Mouse (Mus musculus) forebrain, embryonic 14.5 days (tissue): Measurements from ENCODE around the gene Nbl1. TPM values are rescaled to one million over a fixed set of nuclear protein-coding genes. Genes with fewer than 3 reads are reported as not detected.

ENCODE experiments used
- ATAC-seq: fragments of 200-750 bp; cut with Nextera tagmentation; 2 replicates; pipeline ENCODE4 v1.8.0; 2017; ENCODE audit warnings: mild to moderate bottlenecking, moderate library complexity
- DNase-seq: peaks from one replicate; pipeline ENCODE4 v3.0.0-alpha.2; 2015; ENCODE audit warnings: low spot score
- H3K27ac ChIP-seq: fragments of 300-500 bp; sonication (generic); 2 replicates; pipeline ENCODE4 v1.5.1; 2014; ENCODE audit warnings: low read depth, mild to moderate bottlenecking, control low read depth, low read length, moderate library complexity
- H3K27me3 ChIP-seq: fragments of 300-500 bp; sonication (generic); replicated peaks from 2 replicates; pipeline ENCODE4 v1.6.1; 2014; ENCODE audit warnings: low read length, control low read depth, mixed read lengths; ENCODE audit not compliant: control insufficient read depth, insufficient read depth
- H3K36me3 ChIP-seq: fragments of 300-500 bp; sonication (generic); 2 replicates; pipeline ENCODE4 v1.6.1; 2014; ENCODE audit warnings: low read length, control low read depth; ENCODE audit not compliant: control insufficient read depth, insufficient read depth
- H3K4me1 ChIP-seq: fragments of 300-500 bp; sonication (generic); 2 replicates; pipeline ENCODE4 v1.6.1; 2014; ENCODE audit warnings: antibody characterized with exemption, low read length, control low read depth; ENCODE audit not compliant: control insufficient read depth, insufficient read depth
- H3K4me2 ChIP-seq: fragments of 300-500 bp; sonication (generic); 2 replicates; pipeline ENCODE4 v1.6.1; 2014; ENCODE audit warnings: mild to moderate bottlenecking, control low read depth, low read length
- H3K4me3 ChIP-seq: fragments of 300-500 bp; sonication (generic); 2 replicates; pipeline ENCODE4 v1.5.1; 2014; ENCODE audit warnings: low read depth, low read length, control low read depth
- H3K9ac ChIP-seq: fragments of 300-500 bp; sonication (generic); 2 replicates; pipeline ENCODE4 v1.6.1; 2014; ENCODE audit warnings: mild to moderate bottlenecking, low read length, control low read depth, moderate library complexity
- H3K9me3 ChIP-seq: fragments of 300-500 bp; sonication (generic); replicated peaks from 2 replicates; pipeline ENCODE4 v1.6.1; 2016; ENCODE audit warnings: low read length, control low read depth, mixed read lengths; ENCODE audit not compliant: control insufficient read depth
- WGBS: fragments of 180-500 bp; shearing (Covaris S2); extraction: QIAGEN DNeasy Blood & Tissue Kit; methylation state at CpG from one replicate; pipeline ENCODE4 v1.1.7; 2014; 5-methylcytosine and 5-hydroxymethylcytosine counted together
- polyA plus RNA-seq: library from polyadenylated mRNA; unstranded; fragments of >200 nt; fragmentation: Nextera tagmentation; extraction: Ambion mirVana; gene quantifications from 2 replicates; pipeline ENCODE4 v1.2.1, GENCODE M21; 2014

Gene Nbl1
- polyA plus RNA-seq, 1 experiment from 2014 or later = 22.3 TPM

DNA sequence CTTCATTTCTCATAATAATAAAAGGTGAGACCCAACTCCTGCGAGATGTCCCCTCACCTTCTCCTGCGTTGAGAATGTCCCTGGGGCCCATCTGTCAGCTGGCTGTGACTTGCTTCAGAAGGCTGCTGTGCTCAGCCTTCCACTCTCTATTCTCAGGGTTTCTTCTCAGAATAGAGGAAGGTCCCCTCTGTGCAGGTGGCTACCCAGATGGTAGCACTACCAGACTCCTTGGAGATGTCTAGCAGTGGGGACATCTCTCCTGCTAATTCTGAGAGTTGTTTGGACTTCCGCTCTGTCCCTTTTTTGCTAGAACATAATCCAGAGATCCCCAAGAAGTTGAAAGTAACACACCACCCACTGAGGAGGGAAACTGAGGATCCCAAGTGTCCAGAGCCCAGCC lies 57.9 kb downstream of the Nbl1 start:
- Histone ChIP-seq H3K4me2 (no peak overlapping the region), H3K27me3 (no peaks in the 10 kb centered on the region), H3K36me3 (no peaks in the 10 kb centered on the region), H3K4me1 (peaks cover 35% of the 10 kb centered on the region), H3K27ac (no peak overlapping the region), H3K9me3 (no peaks in the 10 kb centered on the region), H3K9ac (no peak overlapping the region), H3K4me3 (no peak overlapping the region)
- no peak for DNase-seq
- WGBS = 93% methylated on average over 3 of the region's 3 CpGs
- ATAC-seq = no peak

DNA sequence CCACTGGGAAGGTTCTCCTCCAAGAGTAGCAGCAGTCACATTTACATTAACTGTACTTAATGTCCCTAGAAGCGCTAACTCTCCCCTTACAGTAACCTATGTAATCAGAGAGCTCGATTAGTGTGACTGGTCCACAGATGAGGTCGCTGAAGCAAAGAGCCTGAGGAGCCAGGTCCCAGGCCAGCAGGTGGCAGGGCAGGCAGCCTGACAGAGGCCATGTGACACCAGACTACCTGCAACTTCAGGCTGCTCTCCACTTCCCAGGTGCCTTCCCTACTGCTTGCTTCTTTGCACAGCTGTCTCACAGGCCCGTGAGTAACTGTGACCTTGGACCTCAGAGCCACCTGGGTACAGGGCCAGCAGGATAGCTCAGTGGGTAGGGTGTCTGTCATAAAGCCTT lies 58.3 kb downstream of the Nbl1 start:
- Histone ChIP-seq H3K27ac (no peak overlapping the region), H3K27me3 (no peaks in the 10 kb centered on the region), H3K9me3 (no peaks in the 10 kb centered on the region), H3K36me3 (no peaks in the 10 kb centered on the region), H3K9ac (no peak overlapping the region), H3K4me1 (peaks cover 31% of the 10 kb centered on the region), H3K4me2 (no peak overlapping the region), H3K4me3 (no peak overlapping the region)
- ATAC-seq (no peak), DNase-seq (no peak)
- WGBS = 56% methylated on average over 4 of the region's 4 CpGs

DNA sequence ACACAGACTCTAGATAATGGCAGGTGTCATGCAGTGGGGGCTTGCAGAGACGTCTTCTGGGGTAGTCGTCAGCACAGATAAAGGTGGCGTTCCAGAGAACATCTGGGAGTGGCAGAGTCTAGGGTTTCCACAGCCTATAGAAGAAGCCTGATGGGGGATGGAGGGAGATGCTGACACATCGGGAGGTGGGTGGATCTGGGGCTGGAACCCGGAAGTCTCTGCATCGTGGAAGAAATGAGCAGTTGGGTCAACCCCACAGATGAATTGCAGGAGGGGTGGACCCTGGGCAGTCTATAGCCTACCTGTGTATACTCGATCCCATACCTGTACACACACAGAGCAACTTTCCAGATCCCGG lies 58.8 kb downstream of the Nbl1 start:
- H3K27ac ChIP-seq = no peak overlapping the region
- peaks cover 27% of the 10 kb centered on the region for H3K4me1 ChIP-seq
- no peak overlapping the region for H3K4me3 ChIP-seq
- WGBS = 84% methylated on average over 8 of the region's 8 CpGs
- no peaks in the 10 kb centered on the region for H3K36me3 ChIP-seq
- H3K27me3 ChIP-seq = no peaks in the 10 kb centered on the region
- no peak overlapping the region for H3K9ac ChIP-seq
- DNase-seq (no peak), ATAC-seq (no peak)
- no peaks in the 10 kb centered on the region for H3K9me3 ChIP-seq
- H3K4me2 ChIP-seq = no peak overlapping the region

GRCm38 (mm10) chr4:139033263-139034009 lies 59.4 kb downstream of the Nbl1 start:
- Histone ChIP-seq H3K27ac (no peak overlapping the region), H3K4me1 (peaks cover 22% of the 10 kb centered on the region), H3K4me2 (no peak overlapping the region), H3K9me3 (no peaks in the 10 kb centered on the region), H3K9ac (no peak overlapping the region), H3K36me3 (no peaks in the 10 kb centered on the region), H3K27me3 (no peaks in the 10 kb centered on the region), H3K4me3 (no peak overlapping the region)
- DNase-seq = no peak
- ATAC-seq = no peak
- 95% methylated on average over 11 of the region's 11 CpGs for WGBS

- DNase-seq = peak; percentile 34
- no peak overlapping the region for H3K4me3 ChIP-seq
- H3K9ac ChIP-seq = no peak overlapping the region
- 0 out of 2 replicates have a peak, but pooled peaks have one; percentile 44 for ATAC-seq
- H3K9me3 ChIP-seq = no peaks in the 10 kb centered on the region
- no peak overlapping the region for H3K4me2 ChIP-seq
- H3K36me3 ChIP-seq = no peaks in the 10 kb centered on the region
- H3K27ac ChIP-seq = no peak overlapping the region
- peaks cover 13% of the 10 kb centered on the region for H3K4me1 ChIP-seq
- WGBS = 54% methylated on average over 12 of the region's 12 CpGs
- no peaks in the 10 kb centered on the region for H3K27me3 ChIP-seq
Observed at GRCm38 (mm10) chr4:139032521-139032920, 60.3 kb downstream of the Nbl1 start.

Other genes with a start within 250 kb of the Nbl1 start
- 0.67 and 1.0 TPM in 2 replicates for gene Pla2g5, start 229.5 kb downstream of the Nbl1 start, polyA plus RNA-seq
- gene Gm13030, start 219.0 kb downstream of the Nbl1 start, polyA plus RNA-seq = not detected in 2 replicates
- gene Pla2g2e, start 215.1 kb downstream of the Nbl1 start, polyA plus RNA-seq = not detected in 2 replicates
- gene Otud3, start 179.0 kb downstream of the Nbl1 start, polyA plus RNA-seq = 2.3 and 2.4 TPM in 2 replicates
- gene Rnf186, start 125.9 kb downstream of the Nbl1 start, polyA plus RNA-seq = not detected in 2 replicates
- gene Tmco4, start 120.1 kb downstream of the Nbl1 start, polyA plus RNA-seq = 0.68 and 0.70 TPM in 2 replicates
- gene Htr6, start 17.4 kb downstream of the Nbl1 start, polyA plus RNA-seq = 0.30 TPM in 2 replicates
- 411 and 472 TPM in 2 replicates for gene Minos1, start 38.1 kb upstream of the Nbl1 start, polyA plus RNA-seq
- gene Capzb, start 99.9 kb upstream of the Nbl1 start, polyA plus RNA-seq = 272 and 278 TPM in 2 replicates
- gene Pqlc2, start 217.7 kb upstream of the Nbl1 start, polyA plus RNA-seq = 8.9 and 10.5 TPM in 2 replicates
- 56.6 and 59.4 TPM in 2 replicates for gene Akr7a5, start 217.8 kb upstream of the Nbl1 start, polyA plus RNA-seq